Mouse (Mus musculus) T-helper 2 cell (primary cell): ENCODE data around the gene Tmem258.

Source experiments
- in situ Hi-C: fragments of 300-600 bp; cut with MboI, MseI; formaldehyde crosslinking; loops from one replicate; pipeline ENCODE4 v1.15.1; 2025; ENCODE audit warnings: high pct_unique_total_duplicates

Gene Tmem258

DNA sequence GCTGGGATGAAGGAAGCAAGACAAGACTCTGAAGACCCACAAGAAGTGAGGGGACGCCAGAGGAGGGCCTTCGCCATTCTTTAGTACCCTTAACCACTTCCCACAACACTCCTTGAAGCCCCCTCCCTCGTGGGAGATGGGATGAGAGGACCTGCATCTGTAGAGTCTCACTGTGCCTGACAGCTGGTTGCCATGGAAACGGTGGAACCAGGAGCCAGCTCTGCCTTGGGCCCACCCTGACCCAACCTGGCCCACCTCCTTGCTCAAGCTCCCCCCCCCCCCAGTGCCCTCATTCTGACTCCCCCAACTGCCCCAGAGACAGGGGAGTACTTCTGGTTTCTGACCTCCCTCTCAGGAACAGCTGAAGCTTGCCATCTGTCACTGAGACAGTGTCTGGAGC, 17.8 kb downstream of the Tmem258 start:
- in situ Hi-C loops, result no loop called here

DNA sequence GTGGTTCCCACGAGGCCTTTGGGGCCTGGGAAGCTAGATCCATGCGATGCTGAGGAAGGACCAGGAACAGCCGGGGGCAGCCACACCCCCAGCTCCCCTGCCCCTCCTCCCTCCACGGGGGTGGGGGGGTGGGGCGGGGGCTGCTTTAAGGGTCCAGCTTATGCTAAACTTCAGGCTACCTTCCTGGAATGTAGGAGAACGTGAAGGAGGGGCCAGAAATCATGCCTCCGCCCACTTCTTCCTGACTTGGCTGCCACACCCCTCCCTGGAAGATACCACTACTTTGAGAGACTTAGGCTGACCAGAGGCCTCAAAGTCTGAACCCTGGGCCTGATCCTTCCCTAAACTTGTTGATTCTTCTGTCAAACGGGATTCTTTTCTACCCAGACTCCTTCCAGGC, 18.8 kb downstream of the Tmem258 start:
- in situ Hi-C loops, result no loop called here

- in situ Hi-C loops, result no loop called here
These were observed 19.7 kb downstream of the Tmem258 start for GRCm38 (mm10) chr19:10223561-10223960.

GRCm38 (mm10) chr19:10224637-10225453, 21.0 kb downstream of the Tmem258 start:
- in situ Hi-C loops, result no loop called here

DNA sequence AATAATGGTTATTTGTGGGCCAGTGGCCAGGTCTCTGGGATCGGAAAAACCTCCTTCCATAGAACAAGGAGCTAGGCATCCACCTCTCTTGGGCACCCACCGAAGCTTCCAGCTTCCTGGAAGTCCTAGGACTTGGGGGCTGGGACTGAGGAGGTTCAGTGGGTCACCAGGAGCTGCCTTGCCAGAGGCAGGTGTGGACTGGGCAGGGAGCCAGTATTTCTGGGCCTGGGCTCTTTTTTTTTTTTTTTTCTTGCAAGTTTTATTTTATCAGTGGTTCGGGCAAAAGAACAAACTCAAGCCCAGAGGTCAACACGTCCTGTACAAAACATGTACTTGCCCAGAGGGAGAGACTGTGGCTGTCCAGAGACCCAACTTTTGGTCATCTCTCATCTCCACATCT, 22.0 kb downstream of the Tmem258 start:
- in situ Hi-C loops, result no loop called here

DNA sequence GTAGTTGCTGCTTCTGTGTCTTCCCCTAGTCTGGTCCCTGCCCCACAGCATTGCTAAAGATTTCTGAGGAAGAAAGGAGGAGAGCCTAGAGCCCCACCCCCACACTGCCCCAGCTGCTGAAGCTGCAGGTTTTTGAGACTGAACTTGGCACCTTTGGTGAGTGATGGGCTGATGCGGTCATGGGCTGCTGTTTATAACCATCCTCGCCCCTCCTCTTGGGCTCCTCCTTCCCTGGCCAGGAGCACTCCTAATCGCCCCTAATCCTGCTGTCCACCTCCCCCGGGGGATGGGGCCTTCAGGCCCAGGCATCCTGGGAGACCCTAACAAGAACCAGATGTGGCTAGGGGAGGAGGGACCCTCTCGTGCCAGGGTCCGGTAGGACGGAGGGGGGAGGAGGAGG, 27.2 kb downstream of the Tmem258 start:
- in situ Hi-C loops, result no loop called here

DNA sequence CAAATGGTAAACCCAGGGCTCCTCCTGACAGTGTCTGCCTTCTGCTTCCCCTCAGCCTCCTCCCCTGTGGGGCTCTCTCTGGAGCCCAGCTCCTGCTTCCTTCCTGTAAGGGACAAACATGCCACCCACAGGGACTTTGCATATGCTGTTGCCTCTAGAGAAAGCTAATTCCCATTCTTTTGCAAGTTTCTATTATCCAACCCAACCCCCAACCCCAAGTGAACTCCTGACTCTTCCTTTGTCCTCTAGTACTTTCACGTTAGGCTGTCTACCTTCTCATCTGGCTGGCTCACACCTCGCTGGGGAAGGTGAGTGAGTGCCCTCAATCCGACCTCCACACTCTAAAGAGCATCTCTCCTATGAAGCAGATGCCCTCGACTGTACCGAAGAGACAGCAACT, 28.1 kb downstream of the Tmem258 start:
- in situ Hi-C loops, result no loop called here

GRCm38 (mm10) chr19:10232327-10233017, 28.7 kb downstream of the Tmem258 start:
- in situ Hi-C loops, result no loop called here

DNA sequence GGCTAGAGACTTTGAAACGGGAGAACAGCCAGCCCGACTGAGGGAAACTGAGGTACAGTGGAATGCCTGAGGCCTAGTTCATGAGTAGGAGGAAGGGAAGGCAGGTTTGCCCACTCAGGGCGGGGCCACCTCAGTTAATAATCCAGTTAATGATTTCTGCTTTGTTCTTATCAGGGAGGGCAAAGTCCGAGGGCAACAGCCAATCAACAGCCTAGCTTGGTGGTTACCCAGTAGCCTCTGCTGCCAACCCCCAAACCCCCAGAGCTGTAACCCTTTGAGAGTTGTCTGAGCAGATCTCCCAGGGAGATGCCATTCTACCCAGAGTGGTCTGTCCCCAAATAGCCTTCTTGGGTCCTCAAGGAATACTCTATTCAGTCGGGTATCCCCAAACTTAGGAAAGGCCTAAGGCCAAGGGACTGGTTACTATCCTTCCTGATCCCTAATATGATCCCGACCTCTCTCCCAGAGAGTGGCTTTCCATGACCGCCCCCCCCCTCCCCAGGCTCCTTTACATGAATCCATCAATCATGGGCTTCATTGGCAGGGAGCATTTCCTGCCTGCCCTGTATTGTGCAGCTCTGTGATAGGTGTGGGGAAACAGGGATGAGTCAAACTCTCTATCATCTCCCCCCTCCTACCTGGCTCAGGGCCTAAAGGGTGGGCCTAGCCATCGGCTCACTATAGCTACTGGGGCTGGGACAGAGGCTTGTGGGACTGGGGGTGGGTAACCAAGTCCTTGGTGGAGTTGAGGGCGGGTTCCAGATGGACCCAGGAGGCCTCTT, 32.2 kb downstream of the Tmem258 start:
- in situ Hi-C loops, result no loop called here

- in situ Hi-C loops, result no loop called here
These were observed 34.7 kb downstream of the Tmem258 start for GRCm38 (mm10) chr19:10238477-10238876.

DNA sequence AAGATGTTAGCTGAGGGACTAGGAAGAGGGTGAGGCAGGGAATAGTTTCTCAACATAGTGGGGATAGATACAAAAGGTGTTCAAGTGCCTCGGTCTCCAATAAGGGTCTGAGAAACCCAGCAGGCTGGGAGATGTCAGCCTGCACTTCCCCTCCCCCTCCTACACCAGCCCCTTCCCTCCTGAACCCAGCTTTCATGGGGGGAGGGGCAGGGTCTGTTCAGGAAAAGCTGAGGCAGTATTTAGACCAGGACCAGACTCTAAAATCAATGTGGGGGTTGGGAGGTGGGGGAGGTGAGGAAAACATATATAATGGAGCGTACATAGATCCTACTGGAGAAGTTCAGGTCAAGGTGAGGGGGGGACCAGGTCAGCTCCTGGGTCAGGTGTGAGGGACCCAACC, 35.6 kb downstream of the Tmem258 start:
- in situ Hi-C loops, result no loop called here

DNA sequence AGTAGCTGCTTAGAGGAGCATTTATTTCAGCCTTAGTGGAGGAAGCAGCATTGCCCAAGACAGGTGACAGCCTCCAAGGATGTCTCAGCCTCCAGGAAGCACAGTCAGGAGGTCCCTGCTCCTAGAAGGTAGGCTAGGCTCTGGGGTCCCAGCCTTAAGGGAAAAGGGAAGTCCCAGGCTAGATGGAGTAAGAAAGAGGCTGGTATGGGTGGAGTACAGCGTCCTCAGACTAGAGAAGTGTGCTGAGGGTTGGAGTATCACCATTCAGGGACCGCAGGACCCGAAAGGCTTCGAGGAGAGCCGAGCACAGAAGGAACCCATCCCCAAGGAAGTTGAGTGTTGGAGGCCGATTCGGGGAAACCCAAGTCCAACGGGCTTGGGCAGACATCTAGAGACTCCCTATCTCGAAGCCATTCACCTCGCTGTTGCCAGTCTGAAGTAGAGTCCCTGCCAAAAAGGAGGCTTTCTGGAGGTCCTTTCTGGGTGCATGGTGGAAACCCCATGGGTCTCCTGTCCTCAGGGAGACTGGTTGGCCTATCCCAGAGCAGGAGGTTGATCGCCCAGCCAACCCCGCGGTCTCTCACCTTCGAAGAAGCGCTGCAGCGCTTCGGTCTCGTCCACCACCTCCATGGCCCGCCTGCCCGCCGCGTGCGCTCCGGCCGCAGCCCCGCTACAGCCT, 36.3 kb downstream of the Tmem258 start:
- in situ Hi-C loops, result no loop called here

DNA sequence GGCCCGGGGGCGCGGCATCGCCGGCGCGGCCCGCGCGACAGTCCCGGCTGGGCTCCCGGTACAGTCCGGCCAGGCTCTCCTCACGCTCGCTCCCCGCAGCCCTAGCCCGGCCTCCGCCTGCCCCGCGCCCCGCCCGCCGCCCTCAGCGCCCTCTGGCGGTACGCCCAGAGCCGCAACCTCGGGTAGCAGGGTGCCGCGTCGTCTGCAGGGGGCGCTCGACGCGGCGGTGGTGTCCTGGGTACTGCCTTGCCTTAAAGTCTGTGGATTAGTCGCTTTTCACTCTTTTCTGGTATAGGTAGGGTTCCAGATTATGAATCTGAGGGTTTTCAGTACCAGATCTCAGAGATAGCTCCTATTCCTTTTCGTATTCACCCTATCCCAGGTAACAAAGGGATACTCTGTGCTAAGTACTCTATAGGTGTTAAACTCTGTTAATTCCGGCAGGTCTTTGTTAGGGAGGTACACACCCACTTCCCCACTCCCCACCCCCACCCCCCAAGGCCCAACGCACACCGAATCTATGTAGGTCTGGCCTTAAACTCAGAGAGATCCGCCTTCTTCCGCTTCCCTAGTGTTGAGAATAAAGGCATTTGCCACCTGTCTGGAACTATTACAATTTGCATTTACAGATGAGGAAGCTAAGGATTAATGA, 37.0 kb downstream of the Tmem258 start, which contains the start of gene Myrf:
Gene Myrf (minus strand): TSS at position 95 of the 652 bp plus-strand sequence.
- in situ Hi-C loops, result no loop called here

DNA sequence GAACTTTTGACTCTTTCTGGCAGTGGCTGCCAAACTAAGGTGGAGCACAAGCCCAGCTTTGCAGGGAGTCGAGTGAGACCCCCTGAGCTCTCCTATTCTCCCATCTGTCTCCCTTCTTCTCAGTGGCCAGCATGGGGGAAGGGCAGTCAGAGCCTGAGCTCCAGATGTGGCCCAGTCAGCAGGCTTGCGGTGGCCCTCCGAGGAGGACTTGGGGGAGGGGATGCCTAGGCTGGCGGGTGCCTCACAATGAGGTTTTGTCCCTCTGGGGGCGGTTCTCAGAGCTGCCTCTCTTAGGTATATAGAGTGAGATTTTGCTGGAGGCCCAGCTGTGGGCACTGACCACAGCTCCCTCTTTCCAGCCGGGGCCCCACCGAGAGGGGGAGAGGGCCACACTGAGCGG, 39.1 kb downstream of the Tmem258 start:
- in situ Hi-C loops, result no loop called here

DNA sequence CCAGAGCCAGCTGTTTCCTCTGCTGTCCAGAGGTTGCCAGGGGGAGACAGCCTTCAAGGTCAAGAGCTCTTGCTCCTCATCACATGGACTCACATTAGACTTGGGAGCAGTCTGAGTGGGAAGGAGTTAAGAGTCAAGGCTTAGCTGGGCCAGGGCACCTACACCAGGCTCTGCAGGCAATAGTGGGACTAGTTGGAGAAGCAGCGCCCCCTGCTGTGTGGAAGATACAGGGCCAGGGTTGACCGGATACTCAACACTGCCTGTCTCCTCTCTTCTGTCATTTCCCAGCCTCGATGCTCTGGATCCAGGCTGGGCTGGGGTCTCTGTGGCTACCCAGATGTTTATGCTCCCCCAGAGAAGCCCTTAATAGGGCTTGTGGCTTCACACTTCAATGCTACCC, 40.4 kb downstream of the Tmem258 start:
- in situ Hi-C loops, result no loop called here

DNA sequence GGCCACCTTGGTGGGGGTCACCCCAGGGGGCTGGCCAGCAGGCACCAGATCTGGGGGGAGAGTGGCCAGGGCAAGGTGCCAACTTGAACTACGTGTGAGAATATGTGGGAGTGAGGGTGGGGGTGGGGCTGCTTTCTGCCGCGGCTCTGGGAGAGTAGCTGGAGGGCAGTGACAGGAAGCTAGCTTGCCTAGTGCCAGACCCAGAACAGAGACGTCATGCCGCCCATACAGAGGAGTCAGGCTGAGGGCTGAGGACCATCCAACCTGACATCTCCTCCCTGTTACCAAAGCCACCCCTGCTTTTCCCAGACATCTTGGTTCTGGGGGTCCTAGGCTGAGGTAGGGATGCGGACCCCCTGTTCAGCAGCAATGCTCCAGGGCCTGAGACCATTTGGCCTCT, 43.4 kb downstream of the Tmem258 start:
- in situ Hi-C loops, result no loop called here

- in situ Hi-C loops, result no loop called here
These were observed 44.3 kb downstream of the Tmem258 start for GRCm38 (mm10) chr19:10248128-10248527.
